Mouse (Mus musculus): Measurements from ENCODE around the gene Misp. TPM values are rescaled to one million over a fixed set of nuclear protein-coding genes. Genes with fewer than 3 reads are reported as not detected.
A peak's percentile ranks its signal among the peaks of the same experiment; 100 is the strongest.

Misp gene
- total RNA-seq, 2 experiments from 2014 or later: 0.42 to 0.67 TPM

GRCm38 (mm10) chr10:79873715-79874289 lies 53.0 kb downstream of the Misp start:
- no peak for DNase-seq

DNA sequence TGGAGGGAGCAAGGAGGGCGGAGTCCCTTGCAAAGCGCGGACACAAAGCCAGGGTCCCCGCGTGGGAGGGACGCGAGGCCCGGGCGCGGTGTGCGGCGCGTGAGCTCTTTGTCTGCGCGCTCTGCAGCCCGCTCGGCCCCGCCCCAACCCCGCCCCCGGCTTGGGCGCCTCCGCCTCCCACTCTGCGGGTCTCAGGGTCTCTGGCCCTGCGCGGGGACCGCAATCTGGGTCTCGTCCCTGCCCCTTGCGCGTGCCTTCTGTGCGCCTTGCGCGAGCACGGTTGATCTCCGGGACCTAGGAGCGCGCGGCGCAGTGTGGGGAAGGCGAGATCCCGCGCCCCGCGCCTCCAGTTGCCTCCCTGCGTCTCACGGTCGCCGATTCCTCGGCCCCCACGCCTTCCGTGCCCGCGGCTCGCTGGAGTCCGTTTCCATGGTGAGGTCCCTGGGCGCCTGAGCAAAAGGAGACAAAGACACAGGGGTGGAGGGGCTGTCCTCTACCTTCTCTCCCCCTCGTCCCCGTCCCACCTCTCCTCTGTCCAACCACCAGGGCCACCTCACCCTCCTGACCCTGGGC lies 53.6 kb downstream of the Misp start, which contains the start of the genes Prtn3 and Plppr3:
Gene Prtn3, plus strand, starts transcription at position 187 of the 573 bp plus-strand sequence.
Gene Plppr3, minus strand, starts transcription at position 345 of the 573 bp plus-strand sequence.
- no peak for DNase-seq

- DNase-seq: no peak
Observed at GRCm38 (mm10) chr10:79877174-79877573, 56.4 kb downstream of the Misp start.

GRCm38 (mm10) chr10:79877757-79878156 lies 57.0 kb downstream of the Misp start:
- DNase-seq: peak; percentile 67 to 82

DNA sequence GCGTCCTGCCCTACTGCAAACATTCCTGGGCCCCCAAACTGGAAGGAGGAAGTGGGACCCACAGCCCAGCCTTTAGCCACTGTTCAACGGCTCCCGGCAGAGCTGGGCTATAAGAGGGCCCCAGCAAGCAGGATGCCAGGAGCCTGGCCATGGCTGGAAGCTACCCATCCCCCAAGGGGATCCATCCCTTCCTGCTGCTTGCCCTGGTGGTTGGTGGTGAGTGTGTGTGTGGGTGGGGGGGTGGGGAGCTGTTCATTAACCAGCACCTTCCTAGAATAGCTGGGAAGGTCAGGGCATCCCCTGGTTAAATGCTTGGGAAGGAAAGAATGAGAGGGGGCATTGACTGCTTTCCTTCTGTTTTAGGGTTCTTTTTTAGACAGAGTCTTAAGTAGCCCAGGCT lies 58.7 kb downstream of the Misp start:
- DNase-seq: no peak

Small RNAs within 50 kb of the gene (microRNA-seq; reads per million reads assigned to microRNA genes)
- 0 reads per million in 2 experiments for gene Mir6910

Other genes with a start within 250 kb of the Misp start
- not detected for gene Theg, start 233.7 kb upstream of the Misp start, total RNA-seq (2021)
- under 1 TPM in 1 of 2 experiments, not detected in 1; 0.10 TPM for gene C2cd4c, start 207.0 kb upstream of the Misp start, total RNA-seq (2021)
- 1 to 10 TPM; 1.3 to 1.5 TPM for gene Shc2, start 183.1 kb upstream of the Misp start, total RNA-seq (2021)
- not detected for gene Odf3l2, start 175.3 kb upstream of the Misp start, total RNA-seq (2021)
- under 1 TPM in 1 of 2 experiments, not detected in 1; 0.21 TPM for gene Madcam1, start 156.4 kb upstream of the Misp start, total RNA-seq (2021)
- gene Tpgs1, start 151.6 kb upstream of the Misp start, total RNA-seq (2021): 10 to 100 TPM; 15.5 to 18.0 TPM
- 100 to 1,000 TPM; 213 to 227 TPM for gene Cdc34, start 138.8 kb upstream of the Misp start, total RNA-seq (2021)
- gene Gzmm, start 132.0 kb upstream of the Misp start, total RNA-seq (2021): 1 to 10 TPM; 7.2 to 7.9 TPM
- gene Bsg, start 116.5 kb upstream of the Misp start, total RNA-seq (2021): 1,000 to 10,000 TPM; 1,459 to 1,479 TPM
- 10 to 100 TPM; 14.8 to 15.1 TPM for gene Hcn2, start 104.4 kb upstream of the Misp start, total RNA-seq (2021)
- gene Polrmt, start 74.4 kb upstream of the Misp start, total RNA-seq (2021): 10 to 100 TPM; 46.3 to 49.5 TPM
- gene Fgf22, start 65.9 kb upstream of the Misp start, total RNA-seq (2021): not detected
- 10 to 100 TPM; 22.0 to 23.1 TPM for gene Rnf126, start 54.0 kb upstream of the Misp start, total RNA-seq (2021)
- 1 to 10 TPM; 3.5 to 4.5 TPM for gene Fstl3, start 43.7 kb upstream of the Misp start, total RNA-seq (2021)
- not detected for gene Prss57, start 30.0 kb upstream of the Misp start, total RNA-seq (2021)
- 10 to 100 TPM; 44.3 to 45.7 TPM for gene Palm, start 27.4 kb upstream of the Misp start, total RNA-seq (2021)
- 10 to 100 TPM; 35.8 to 39.9 TPM for gene Ptbp1, start 33.4 kb downstream of the Misp start, total RNA-seq (2021)
- not detected for gene Prtn3, start 53.5 kb downstream of the Misp start, total RNA-seq (2021)
- under 1 TPM; 0.12 to 0.18 TPM for gene Plppr3, start 53.6 kb downstream of the Misp start, total RNA-seq (2021)
- gene Elane, start 65.3 kb downstream of the Misp start, total RNA-seq (2021): not detected
- gene Cfd, start 69.9 kb downstream of the Misp start, total RNA-seq (2021): 100 to 1,000 TPM in 1 of 2 experiments, 10 to 100 TPM in 1; 49.7 to 435 TPM
- gene Med16, start 87.9 kb downstream of the Misp start, total RNA-seq (2021): 10 to 100 TPM; 50.4 to 56.7 TPM
- not detected for gene Gm26602, start 89.9 kb downstream of the Misp start, total RNA-seq (2021)
- under 1 TPM; 0.17 to 0.46 TPM for gene Kiss1r, start 96.0 kb downstream of the Misp start, total RNA-seq (2021)
- 10 to 100 TPM; 75.3 to 78.2 TPM for gene R3hdm4, start 100.2 kb downstream of the Misp start, total RNA-seq (2021)
- 1 to 10 TPM; 1.0 to 1.1 TPM for gene Arid3a, start 106.1 kb downstream of the Misp start, total RNA-seq (2021)
- 10 to 100 TPM; 33.1 to 33.6 TPM for gene Wdr18, start 139.2 kb downstream of the Misp start, total RNA-seq (2021)
- gene Grin3b, start 149.7 kb downstream of the Misp start, total RNA-seq (2021): under 1 TPM; 0.57 to 0.67 TPM
- 100 to 1,000 TPM; 120 TPM for gene Tmem259, start 163.3 kb downstream of the Misp start, total RNA-seq (2021)
- gene Cnn2, start 167.6 kb downstream of the Misp start, total RNA-seq (2021): 10 to 100 TPM; 28.3 to 32.6 TPM
- gene Abca7, start 175.5 kb downstream of the Misp start, total RNA-seq (2021): 1 to 10 TPM; 6.5 to 7.6 TPM
- 1 to 10 TPM; 3.1 to 8.7 TPM for gene Arhgap45, start 195.7 kb downstream of the Misp start, total RNA-seq (2021)
- 10 to 100 TPM; 92.9 to 97.6 TPM for gene Polr2e, start 218.8 kb downstream of the Misp start, total RNA-seq (2021)
- 1,000 to 10,000 TPM in 1 of 2 experiments, 100 to 1,000 TPM in 1; 983 to 1,022 TPM for gene Gpx4, start 226.2 kb downstream of the Misp start, total RNA-seq (2021)

Measured in heart, adult 18-20 months (tissue).